Mouse (Mus musculus) testis, adult 2 months (tissue): Measurements from ENCODE around the gene Gm20388.

ENCODE experiments used
- CTCF ChIP-seq: fragments of 200-500 bp; IDR thresholded peaks from 2 replicates; pipeline ENCODE4 v1.5.1; 2012; ENCODE audit warnings: low read depth, mild to moderate bottlenecking, inconsistent platforms, low read length, moderate library complexity; ENCODE audit not compliant: control insufficient read depth, insufficient read depth, insufficient replicate concordance
- POLR2A ChIP-seq: fragments of 200-500 bp; IDR thresholded peaks from 2 replicates; pipeline ENCODE4 v1.6.1; 2012; ENCODE audit warnings: low read depth, mild to moderate bottlenecking, inconsistent platforms, low read length, moderate library complexity; ENCODE audit not compliant: control insufficient read depth

GRCm38 (mm10) chr8:123398308-123398707, 3487.7 kb downstream of the Gm20388 start:
- TF ChIP-seq CTCF, result no peak
- no peak for TF ChIP-seq POLR2A
